Mouse (Mus musculus) neural tube, embryonic 12.5 days (tissue): ENCODE data around the gene Gm20481. TPM values are rescaled to one million over a fixed set of nuclear protein-coding genes. Genes with fewer than 3 reads are reported as not detected.
A peak's percentile ranks its signal among the peaks of the same experiment; 100 is the strongest.
"Not testable (repeated sequence)": the region's sequence is repeated elsewhere in the genome, so short reads cannot be mapped to it uniquely, and the experiment has no call there.

ENCODE experiments used
- ATAC-seq: fragments of 200-750 bp; cut with Nextera tagmentation; 2 replicates; pipeline ENCODE4 v1.8.0; 2017; ENCODE audit warnings: low read depth, mild to moderate bottlenecking, moderate TSS enrichment, moderate library complexity; ENCODE audit not compliant: low FRiP score
- H3K27ac ChIP-seq: fragments of 300-500 bp; sonication (generic); 2 replicates; pipeline ENCODE4 v1.5.1; 2016
- H3K27me3 ChIP-seq: fragments of 300-500 bp; sonication (generic); replicated peaks from 2 replicates; pipeline ENCODE4 v1.6.1; 2016; ENCODE audit warnings: mild to moderate bottlenecking
- H3K36me3 ChIP-seq: fragments of 300-500 bp; sonication (generic); 2 replicates; pipeline ENCODE4 v1.6.1; 2016; ENCODE audit warnings: mild to moderate bottlenecking
- H3K4me1 ChIP-seq: fragments of 300-500 bp; sonication (generic); 2 replicates; pipeline ENCODE4 v1.6.1; 2016
- H3K4me2 ChIP-seq: fragments of 300-500 bp; sonication (generic); replicated peaks from 2 replicates; pipeline ENCODE4 v1.6.1; 2016; ENCODE audit warnings: mild to moderate bottlenecking
- H3K4me3 ChIP-seq: fragments of 300-500 bp; sonication (generic); 2 replicates; pipeline ENCODE4 v1.5.1; 2016
- H3K9ac ChIP-seq: fragments of 300-500 bp; sonication (generic); 2 replicates; pipeline ENCODE4 v1.6.1; 2016; ENCODE audit warnings: mild to moderate bottlenecking
- H3K9me3 ChIP-seq: fragments of 300-500 bp; sonication (generic); 2 replicates; pipeline ENCODE4 v1.6.1; 2016; ENCODE audit warnings: mild to moderate bottlenecking
- WGBS: fragments of 180-500 bp; shearing (Covaris S2); methylation state at CpG from one replicate; pipeline ENCODE4 v1.1.7; 2016; 5-methylcytosine and 5-hydroxymethylcytosine counted together
- polyA plus RNA-seq: library from polyadenylated mRNA; unstranded; fragments of >200 nt; fragmentation: Nextera tagmentation; extraction: Ambion mirVana; gene quantifications from 2 replicates; pipeline ENCODE4 v1.2.1, GENCODE M21; 2016

Gm20481 gene
- polyA plus RNA-seq, 1 experiment from 2014 or later, result not detected

- 0 out of 2 replicates have a peak, but pooled peaks have one; percentile 13 for ATAC-seq
- H3K4me1 ChIP-seq, result peaks cover 29% of the 10 kb centered on the region
- no peaks in the 10 kb centered on the region for H3K9me3 ChIP-seq
- peak overlapping the region; percentile 95 for H3K4me3 ChIP-seq
- peaks cover 37% of the 10 kb centered on the region for H3K36me3 ChIP-seq
- peak overlapping the region; percentile 94; the same call in 1 of the 2 replicates for H3K27ac ChIP-seq
- under 1% methylated on average over 35 of the region's 35 CpGs for WGBS
- peak overlapping the region; percentile 96 for H3K9ac ChIP-seq
- peak overlapping the region; percentile 97 for H3K4me2 ChIP-seq
- no peaks in the 10 kb centered on the region for H3K27me3 ChIP-seq
Observed at GRCm38 (mm10) chr17:35001452-35002152, 31.9 kb downstream of the Gm20481 start.

- 11% methylated on average over 12 of the region's 12 CpGs for WGBS
- Histone ChIP-seq H3K9ac (peak overlapping the region; percentile 96), H3K4me3 (peak overlapping the region; percentile 95), H3K4me1 (peaks cover 29% of the 10 kb centered on the region), H3K4me2 (peak overlapping the region; percentile 97), H3K36me3 (peaks cover 42% of the 10 kb centered on the region), H3K27me3 (no peaks in the 10 kb centered on the region), H3K27ac (no peak overlapping the region), H3K9me3 (no peaks in the 10 kb centered on the region)
- ATAC-seq, result no peak
Observed at GRCm38 (mm10) chr17:35002153-35002865, 32.6 kb downstream of the Gm20481 start.

GRCm38 (mm10) chr17:35003022-35003838 is 33.5 kb downstream of the Gm20481 start:
- no peaks in the 10 kb centered on the region for H3K27me3 ChIP-seq
- peak overlapping the region; percentile 97 for H3K4me2 ChIP-seq
- peaks cover 29% of the 10 kb centered on the region for H3K4me1 ChIP-seq
- H3K4me3 ChIP-seq, result no peak overlapping the region
- no peaks in the 10 kb centered on the region for H3K9me3 ChIP-seq
- peaks cover 45% of the 10 kb centered on the region for H3K36me3 ChIP-seq
- no peak overlapping the region for H3K27ac ChIP-seq
- H3K9ac ChIP-seq, result no peak overlapping the region; the same call in 1 of the 2 replicates
- ATAC-seq, result no peak
- 74% methylated on average over 9 of the region's 9 CpGs for WGBS

- H3K36me3 ChIP-seq, result peaks cover 50% of the 10 kb centered on the region
- no peak overlapping the region for H3K9ac ChIP-seq
- peaks cover 29% of the 10 kb centered on the region for H3K4me1 ChIP-seq
- no peak overlapping the region for H3K27ac ChIP-seq
- WGBS, result 97% methylated on average over 17 of the region's 17 CpGs
- no peak for ATAC-seq
- H3K4me2 ChIP-seq, result no peak overlapping the region
- no peak overlapping the region for H3K4me3 ChIP-seq
- H3K9me3 ChIP-seq, result no peaks in the 10 kb centered on the region
- H3K27me3 ChIP-seq, result no peaks in the 10 kb centered on the region
Observed at GRCm38 (mm10) chr17:35004075-35004717, 34.5 kb downstream of the Gm20481 start.

GRCm38 (mm10) chr17:35005158-35005557 is 35.4 kb downstream of the Gm20481 start:
- H3K4me2 ChIP-seq, result no peak overlapping the region
- no peak overlapping the region for H3K4me3 ChIP-seq
- no peak overlapping the region for H3K9ac ChIP-seq
- no peak overlapping the region for H3K27ac ChIP-seq
- peaks cover 59% of the 10 kb centered on the region for H3K36me3 ChIP-seq
- no peak for ATAC-seq
- peaks cover 22% of the 10 kb centered on the region for H3K4me1 ChIP-seq
- 91% methylated on average over 10 of the region's 10 CpGs for WGBS
- no peaks in the 10 kb centered on the region for H3K27me3 ChIP-seq
- H3K9me3 ChIP-seq, result no peaks in the 10 kb centered on the region

- not testable (repeated sequence) for ATAC-seq, H3K27me3 ChIP-seq, H3K27ac ChIP-seq, H3K9me3 ChIP-seq, H3K4me3 ChIP-seq, H3K4me2 ChIP-seq, H3K9ac ChIP-seq
- Histone ChIP-seq H3K4me1 (peaks cover 22% of the 10 kb centered on the region), H3K36me3 (peaks cover 67% of the 10 kb centered on the region)
- 93% methylated on average over 4 of the region's 5 CpGs for WGBS
Observed at GRCm38 (mm10) chr17:35005902-35006301, 36.2 kb downstream of the Gm20481 start.

- Histone ChIP-seq H3K4me3 (no peak overlapping the region), H3K9me3 (no peaks in the 10 kb centered on the region), H3K27ac (no peak overlapping the region), H3K9ac (no peak overlapping the region), H3K27me3 (no peaks in the 10 kb centered on the region), H3K4me1 (peaks cover 10% of the 10 kb centered on the region), H3K36me3 (peaks cover 83% of the 10 kb centered on the region), H3K4me2 (no peak overlapping the region)
- ATAC-seq, result no peak
- 95% methylated on average over 7 of the region's 7 CpGs for WGBS
Observed at GRCm38 (mm10) chr17:35007387-35007991, 37.8 kb downstream of the Gm20481 start.

GRCm38 (mm10) chr17:35009586-35009985 is 39.9 kb downstream of the Gm20481 start:
- no peak for ATAC-seq
- H3K4me3 ChIP-seq, result no peak overlapping the region
- H3K9me3 ChIP-seq, result no peaks in the 10 kb centered on the region
- H3K27ac ChIP-seq, result no peak overlapping the region
- no peaks in the 10 kb centered on the region for H3K4me1 ChIP-seq
- H3K27me3 ChIP-seq, result no peaks in the 10 kb centered on the region
- H3K36me3 ChIP-seq, result peaks cover 97% of the 10 kb centered on the region
- H3K4me2 ChIP-seq, result no peak overlapping the region
- WGBS, result 88% methylated on average over 7 of the region's 7 CpGs
- H3K9ac ChIP-seq, result 0 out of 2 replicates have a peak overlapping the region, but pooled peaks have one; percentile 8

- peaks cover 99% of the 10 kb centered on the region for H3K36me3 ChIP-seq
- no peak overlapping the region for H3K4me3 ChIP-seq
- WGBS, result 93% methylated on average over 8 of the region's 8 CpGs
Observed at GRCm38 (mm10) chr17:35011440-35011839, 41.7 kb downstream of the Gm20481 start.

GRCm38 (mm10) chr17:35012430-35012829 is 42.7 kb downstream of the Gm20481 start:
- no peak overlapping the region for H3K4me2 ChIP-seq
- 0 out of 2 replicates have a peak, but pooled peaks cover 4% of the 10 kb centered on the region for H3K4me1 ChIP-seq
- no peak overlapping the region for H3K4me3 ChIP-seq
- 83% methylated on average over 13 of the region's 13 CpGs for WGBS
- H3K27ac ChIP-seq, result no peak overlapping the region
- H3K36me3 ChIP-seq, result peaks cover 98% of the 10 kb centered on the region
- no peaks in the 10 kb centered on the region for H3K27me3 ChIP-seq
- no peak overlapping the region; the same call in 1 of the 2 replicates for H3K9ac ChIP-seq
- ATAC-seq, result no peak
- H3K9me3 ChIP-seq, result no peaks in the 10 kb centered on the region

More at GRCm38 (mm10) chr17:35011440-35011839, 41.7 kb downstream of the Gm20481 start:
- Histone ChIP-seq H3K4me2 (no peak overlapping the region), H3K27ac (no peak overlapping the region), H3K4me1 (0 out of 2 replicates have a peak, but pooled peaks cover 3% of the 10 kb centered on the region), H3K27me3 (no peaks in the 10 kb centered on the region), H3K9me3 (no peaks in the 10 kb centered on the region), H3K9ac (no peak overlapping the region)
- ATAC-seq, result no peak

- 0 out of 2 replicates have a peak, but pooled peaks cover 4% of the 10 kb centered on the region for H3K4me1 ChIP-seq
- no peak for ATAC-seq
- no peak overlapping the region for H3K4me3 ChIP-seq
- H3K9ac ChIP-seq, result no peak overlapping the region
- 85% methylated on average over 6 of the region's 6 CpGs for WGBS
- no peaks in the 10 kb centered on the region for H3K9me3 ChIP-seq
- H3K4me2 ChIP-seq, result no peak overlapping the region
- peaks cover 93% of the 10 kb centered on the region for H3K36me3 ChIP-seq
- H3K27ac ChIP-seq, result no peak overlapping the region
- H3K27me3 ChIP-seq, result no peaks in the 10 kb centered on the region
Observed at GRCm38 (mm10) chr17:35013221-35013620, 43.5 kb downstream of the Gm20481 start.
